ENCODE assay signal across 8 mouse cellular contexts in genomic region chr17:33890533-33891059, GRCm38 (mm10). TPM values are rescaled to one million over a fixed set of nuclear protein-coding genes. Genes with fewer than 3 reads are reported as not detected.
DNase-seq lines count a peak whose midpoint lies in the region; ATAC-seq lines count a peak whose summit lies in the region.

Gene Kifc1 (minus strand): TSS chr17:33890661.

- 1% methylated on average over 49 of the region's 49 CpGs for WGBS in hindbrain, embryonic 15.5 days

- peak within 1 kb of the TSS; percentile 62 for H3K4me3 ChIP-seq in hindbrain, embryonic 15.5 days

- no peak within 1 kb of the TSS for H3K27ac ChIP-seq in hindbrain, embryonic 15.5 days (replicated peaks)

- peak within 1 kb of the TSS; percentile 85 for H3K4me2 ChIP-seq in hindbrain, embryonic 15.5 days

- ATAC-seq in hindbrain, embryonic 15.5 days (ENCODE audit: low FRiP score, low read depth), result peak; percentile 100

- no peaks in the 10 kb centered on the region for H3K9me3 ChIP-seq in hindbrain, embryonic 15.5 days

- peaks cover 4% of the 10 kb centered on the region; the same call in 1 of the 2 replicates for H3K4me1 ChIP-seq in hindbrain, embryonic 15.5 days (replicated peaks)

- no peaks in the 10 kb centered on the region for H3K36me3 ChIP-seq in hindbrain, embryonic 15.5 days

- peak within 1 kb of the TSS; percentile 39 for H3K9ac ChIP-seq in hindbrain, embryonic 15.5 days

- no peaks in the 10 kb centered on the region for H3K27me3 ChIP-seq in hindbrain, embryonic 15.5 days

- DNase-seq in T-cell, adult 2 months (ENCODE audit: low spot score), result peak; percentile 100
- DNase-seq in cerebellum, postnatal 36 days, result peak; percentile 99 to 100
- DNase-seq in frontal cortex, postnatal 36 days (ENCODE audit: low spot score in 2 of 2), result peak; percentile 99 to 100
- DNase-seq in left cerebral cortex, adult 11 months (ENCODE audit: low spot score), result peak; percentile 99
- peak; percentile 99 to 100 for DNase-seq in lung, postnatal 4 days
- DNase-seq in retina, postnatal 7 days (ENCODE audit: low read depth, low spot score), result peak; percentile 99
- DNase-seq in urinary bladder, adult 2 months (ENCODE audit: low spot score), result peak; percentile 94

RNA-seq across cellular contexts. Expression of gene Kifc1, which starts in this region (rescaled TPM):
- polyA plus RNA-seq in hindbrain, embryonic 15.5 days (2015; fragmentation: Nextera tagmentation; extraction: Ambion mirVana), result 2.2 and 2.7 TPM in 2 replicates
- polyA plus RNA-seq in urinary bladder, adult 2 months (2012; rRNA removed), result 2.2 and 3.3 TPM in 2 replicates
